Mouse (Mus musculus): ENCODE measurements around the gene Hmgcl.

DNA sequence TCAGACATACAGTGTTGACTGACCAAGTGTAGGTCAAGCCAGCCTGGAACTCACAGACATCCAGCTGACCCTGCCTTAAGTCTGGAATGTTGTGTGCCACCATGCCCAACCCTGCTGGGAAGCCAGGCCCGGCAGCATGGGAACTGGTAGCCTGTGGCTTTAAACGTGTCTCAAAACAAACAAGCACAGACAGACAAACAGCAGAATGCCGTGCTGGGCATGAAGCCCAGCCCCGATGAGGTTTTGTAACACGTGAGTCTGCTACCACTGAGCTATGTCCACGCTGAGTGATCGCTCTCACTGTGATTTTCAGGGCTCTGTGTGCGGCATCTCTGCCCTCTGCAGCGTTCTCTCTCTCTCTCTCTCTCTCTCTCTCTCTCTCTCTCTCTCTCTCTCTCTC, 9.6 kb downstream of the Hmgcl start:
- TF ChIP-seq CTCF (IDR thresholded peaks at IDR 0.05; ENCODE audit: borderline replicate concordance, extremely low read depth, insufficient read depth, insufficient read length), result no peak
- no peak for TF ChIP-seq POLR2A (IDR thresholded peaks at IDR 0.05; ENCODE audit: borderline replicate concordance, extremely low read depth, insufficient read depth, insufficient read length, poor library complexity, severe bottlenecking)

Measured in brain, embryonic 14.5 days (tissue).